Mouse (Mus musculus): Measurements from ENCODE around the gene Pigl. TPM values are rescaled to one million over a fixed set of nuclear protein-coding genes. Genes with fewer than 3 reads are reported as not detected.
"Not testable (repeated sequence)": the region's sequence is repeated elsewhere in the genome, so short reads cannot be mapped to it uniquely, and the experiment has no call there.

Gene Pigl
- total RNA-seq, 2 experiments from 2014 or later = 3.1 to 3.2 TPM

GRCm38 (mm10) chr11:62467289-62467688, 9.0 kb downstream of the Pigl start:
- not testable (repeated sequence) for DNase-seq

GRCm38 (mm10) chr11:62470451-62470850, 12.2 kb downstream of the Pigl start:
- no peak for DNase-seq

GRCm38 (mm10) chr11:62473516-62473915, 15.3 kb downstream of the Pigl start:
- no peak for DNase-seq

- no peak for DNase-seq
Measured at GRCm38 (mm10) chr11:62476156-62476555, 17.9 kb downstream of the Pigl start.

- DNase-seq = peak in 1 of 2 experiments; percentile 26
Measured at GRCm38 (mm10) chr11:62478931-62479330, 20.7 kb downstream of the Pigl start.

- DNase-seq = no peak
Measured at GRCm38 (mm10) chr11:62479581-62479980, 21.3 kb downstream of the Pigl start.

GRCm38 (mm10) chr11:62486949-62487348, 28.7 kb downstream of the Pigl start:
- DNase-seq = no peak

GRCm38 (mm10) chr11:62487540-62488350, 29.5 kb downstream of the Pigl start:
- no peak for DNase-seq

GRCm38 (mm10) chr11:62493701-62494100, 35.4 kb downstream of the Pigl start:
- DNase-seq = no peak

- DNase-seq = peak in 1 of 2 experiments; percentile 81
Measured at GRCm38 (mm10) chr11:62494754-62495275, 36.6 kb downstream of the Pigl start.

- DNase-seq = peak; percentile 71 to 73
Measured at GRCm38 (mm10) chr11:62495276-62495801, 37.1 kb downstream of the Pigl start.

GRCm38 (mm10) chr11:62496151-62496715, 38.0 kb downstream of the Pigl start:
- peak; percentile 20 to 54 for DNase-seq

- DNase-seq = no peak
Measured at GRCm38 (mm10) chr11:62497181-62497580, 38.9 kb downstream of the Pigl start.

GRCm38 (mm10) chr11:62498802-62499201, 40.5 kb downstream of the Pigl start:
- no peak for DNase-seq

GRCm38 (mm10) chr11:62500529-62500928, 42.3 kb downstream of the Pigl start:
- no peak for DNase-seq

GRCm38 (mm10) chr11:62507683-62508082, 49.4 kb downstream of the Pigl start:
- DNase-seq = no peak

- not testable (repeated sequence) for DNase-seq
Measured at GRCm38 (mm10) chr11:62508365-62508764, 50.1 kb downstream of the Pigl start.

- DNase-seq = not testable (repeated sequence)
Measured at GRCm38 (mm10) chr11:62508816-62509215, 50.6 kb downstream of the Pigl start.

- DNase-seq = no peak
Measured at GRCm38 (mm10) chr11:62509571-62509970, 51.3 kb downstream of the Pigl start.

GRCm38 (mm10) chr11:62510956-62511355, 52.7 kb downstream of the Pigl start:
- DNase-seq = no peak

GRCm38 (mm10) chr11:62511444-62512202, 53.4 kb downstream of the Pigl start:
- no peak for DNase-seq

- DNase-seq = no peak
Measured at GRCm38 (mm10) chr11:62512529-62513080, 54.3 kb downstream of the Pigl start.

All from heart, adult 18-20 months (tissue).